Mouse (Mus musculus) gastrocnemius, adult 8-10 months (tissue): Measurements from ENCODE around the gene Dcdc2b. TPM values are rescaled to one million over a fixed set of nuclear protein-coding genes. Genes with fewer than 3 reads are reported as not detected.
A peak's percentile ranks its signal among the peaks of the same experiment; 100 is the strongest.

Source experiments
- DNase-seq, 2 experiments: peaks; one replicate each; pipeline ENCODE4 v3.0.0; 2022; ENCODE audit warnings: low spot score in 2 of 2
- total RNA-seq, 4 experiments: library from RNA; stranded (reverse); gene quantifications; 2 replicates each; pipeline ENCODE4 v1.2.4; 2022

Gene Dcdc2b
- total RNA-seq = 1 to 10 TPM in 3 of 4 experiments, under 1 TPM in 1; 0.46 to 1.2 (median 1.1) TPM

- DNase-seq = no peak
Measured at GRCm38 (mm10) chr4:129614093-129614492, at the start of gene Dcdc2b. TSS of gene Dcdc2b (minus strand) at chr4:129614257.

- no peak for DNase-seq
Measured at GRCm38 (mm10) chr4:129662255-129662813, 48.3 kb upstream of the Dcdc2b start.

GRCm38 (mm10) chr4:129661584-129661983 is 47.5 kb upstream of the Dcdc2b start:
- DNase-seq = no peak

- no peak for DNase-seq
Measured at GRCm38 (mm10) chr4:129654770-129655169, 40.7 kb upstream of the Dcdc2b start.

- DNase-seq = no peak
Measured at GRCm38 (mm10) chr4:129650359-129650758, 36.3 kb upstream of the Dcdc2b start.

- DNase-seq = no peak
Measured at GRCm38 (mm10) chr4:129648656-129649055, 34.6 kb upstream of the Dcdc2b start.

GRCm38 (mm10) chr4:129645204-129645603 is 31.1 kb upstream of the Dcdc2b start:
- no peak for DNase-seq

GRCm38 (mm10) chr4:129641756-129642155 is 27.7 kb upstream of the Dcdc2b start:
- DNase-seq = no peak

GRCm38 (mm10) chr4:129640638-129641467 is 26.8 kb upstream of the Dcdc2b start, which contains the start of gene Txlna:
TSS of gene Txlna (minus strand) at chr4:129641065.
- peak; percentile 95 to 96 for DNase-seq

GRCm38 (mm10) chr4:129640101-129640637 is 26.1 kb upstream of the Dcdc2b start:
- no peak for DNase-seq

GRCm38 (mm10) chr4:129639221-129639620 is 25.2 kb upstream of the Dcdc2b start:
- no peak for DNase-seq

GRCm38 (mm10) chr4:129633852-129634251 is 19.8 kb upstream of the Dcdc2b start:
- no peak for DNase-seq

- no peak for DNase-seq
Measured at GRCm38 (mm10) chr4:129631867-129632266, 17.8 kb upstream of the Dcdc2b start.

GRCm38 (mm10) chr4:129630944-129631343 is 16.9 kb upstream of the Dcdc2b start:
- no peak for DNase-seq

GRCm38 (mm10) chr4:129626035-129626434 is 12.0 kb upstream of the Dcdc2b start:
- no peak for DNase-seq

GRCm38 (mm10) chr4:129625496-129625895 is 11.4 kb upstream of the Dcdc2b start:
- DNase-seq = no peak

GRCm38 (mm10) chr4:129625029-129625370 is 10.9 kb upstream of the Dcdc2b start:
- peak in 1 of 2 experiments; percentile 22 for DNase-seq

- DNase-seq = peak; percentile 77 to 84
Measured at GRCm38 (mm10) chr4:129624281-129625028, 10.4 kb upstream of the Dcdc2b start.

GRCm38 (mm10) chr4:129623681-129624091 is 9.6 kb upstream of the Dcdc2b start, which contains the start of gene Ccdc28b:
TSS of gene Ccdc28b (minus strand) at chr4:129623947.
- DNase-seq = peak in 1 of 2 experiments; percentile 32

- DNase-seq = no peak
Measured at GRCm38 (mm10) chr4:129622803-129623535, 8.9 kb upstream of the Dcdc2b start.
